Mouse (Mus musculus): ENCODE measurements around the gene Myo9b. TPM values are rescaled to one million over a fixed set of nuclear protein-coding genes. Genes with fewer than 3 reads are reported as not detected.
A peak's percentile ranks its signal among the peaks of the same experiment; 100 is the strongest.

The Myo9b gene
- polyA plus RNA-seq, 1 experiment from 2014 or later = 5.8 TPM

GRCm38 (mm10) chr8:71405401-71406098, 133.0 kb downstream of the Myo9b start, which contains the start of gene Ankle1:
TSS of gene Ankle1 (plus strand) at chr8:71406010.
- H3K9me3 ChIP-seq (ENCODE audit: control insufficient read depth, low read length) = no peaks in the 10 kb centered on the region
- DNase-seq (ENCODE audit: low spot score) (peak; percentile 97), ATAC-seq (ENCODE audit: low FRiP score, low TSS enrichment) (peak; percentile 93)
- H3K36me3 ChIP-seq (ENCODE audit: control insufficient read depth, insufficient read depth, low read length) = peaks cover 3% of the 10 kb centered on the region
- H3K9ac ChIP-seq (ENCODE audit: low read length) = peak within 1 kb of the TSS; percentile 50
- peak; percentile 80 for TF ChIP-seq CTCF (IDR thresholded peaks at IDR 0.05; ENCODE audit: low read depth)
- TF ChIP-seq EP300 (optimal IDR thresholded peaks at IDR 0.05) = no peak
- H3K4me1 ChIP-seq (replicated peaks; ENCODE audit: control insufficient read depth, insufficient read depth) = peaks cover 11% of the 10 kb centered on the region
- 0 out of 2 replicates have a peak within 1 kb of the TSS, but pooled peaks have one; percentile 18 for H3K27ac ChIP-seq (replicated peaks)
- WGBS = 11% methylated on average over 33 of the region's 33 CpGs
- H3K4me3 ChIP-seq (ENCODE audit: low read depth, low read length) = peak within 1 kb of the TSS; percentile 58
- H3K4me2 ChIP-seq (replicated peaks; ENCODE audit: low read depth) = peak within 1 kb of the TSS; percentile 92
- no peaks in the 10 kb centered on the region for H3K27me3 ChIP-seq (ENCODE audit: control insufficient read depth, insufficient read depth, low read length)

- H3K9me3 ChIP-seq (ENCODE audit: control insufficient read depth, low read length) = no peaks in the 10 kb centered on the region
- H3K27ac ChIP-seq (replicated peaks) = no peak overlapping the region
- H3K36me3 ChIP-seq (ENCODE audit: control insufficient read depth, insufficient read depth, low read length) = peaks cover 3% of the 10 kb centered on the region
- no peaks in the 10 kb centered on the region for H3K27me3 ChIP-seq (ENCODE audit: control insufficient read depth, insufficient read depth, low read length)
- WGBS = under 1% methylated on average over 49 of the region's 55 CpGs
- H3K9ac ChIP-seq (ENCODE audit: low read length) = peak overlapping the region; percentile 50
- peak; percentile 82 for DNase-seq (ENCODE audit: low spot score)
- no peak for TF ChIP-seq EP300 (optimal IDR thresholded peaks at IDR 0.05)
- peak; percentile 83 for TF ChIP-seq CTCF (IDR thresholded peaks at IDR 0.05; ENCODE audit: low read depth)
- peak; percentile 68 for ATAC-seq (ENCODE audit: low FRiP score, low TSS enrichment)
- peak overlapping the region; percentile 58 for H3K4me3 ChIP-seq (ENCODE audit: low read depth, low read length)
- peak overlapping the region; percentile 92 for H3K4me2 ChIP-seq (replicated peaks; ENCODE audit: low read depth)
- peaks cover 11% of the 10 kb centered on the region for H3K4me1 ChIP-seq (replicated peaks; ENCODE audit: control insufficient read depth, insufficient read depth)
These were observed 133.8 kb downstream of the Myo9b start for GRCm38 (mm10) chr8:71406099-71407015.

- H3K4me2 ChIP-seq (replicated peaks; ENCODE audit: low read depth) = no peak overlapping the region
- TF ChIP-seq EP300 (optimal IDR thresholded peaks at IDR 0.05) (no peak), CTCF (IDR thresholded peaks at IDR 0.05; ENCODE audit: low read depth) (no peak)
- peaks cover 11% of the 10 kb centered on the region for H3K4me1 ChIP-seq (replicated peaks; ENCODE audit: control insufficient read depth, insufficient read depth)
- peaks cover 3% of the 10 kb centered on the region for H3K36me3 ChIP-seq (ENCODE audit: control insufficient read depth, insufficient read depth, low read length)
- ATAC-seq (ENCODE audit: low FRiP score, low TSS enrichment) = no peak
- H3K9me3 ChIP-seq (ENCODE audit: control insufficient read depth, low read length) = no peaks in the 10 kb centered on the region
- no peaks in the 10 kb centered on the region for H3K27me3 ChIP-seq (ENCODE audit: control insufficient read depth, insufficient read depth, low read length)
- WGBS = 93% methylated on average over 14 of the region's 14 CpGs
- no peak overlapping the region for H3K9ac ChIP-seq (ENCODE audit: low read length)
- H3K27ac ChIP-seq (replicated peaks) = no peak overlapping the region
- no peak for DNase-seq (ENCODE audit: low spot score)
- H3K4me3 ChIP-seq (ENCODE audit: low read depth, low read length) = no peak overlapping the region
These were observed 134.9 kb downstream of the Myo9b start for GRCm38 (mm10) chr8:71407441-71407840.

GRCm38 (mm10) chr8:71408231-71408630, 135.7 kb downstream of the Myo9b start:
- Histone ChIP-seq H3K9ac (ENCODE audit: low read length) (no peak overlapping the region), H3K27ac (replicated peaks) (no peak overlapping the region), H3K4me3 (ENCODE audit: low read depth, low read length) (no peak overlapping the region), H3K9me3 (ENCODE audit: control insufficient read depth, low read length) (no peaks in the 10 kb centered on the region), H3K4me2 (replicated peaks; ENCODE audit: low read depth) (no peak overlapping the region), H3K27me3 (ENCODE audit: control insufficient read depth, insufficient read depth, low read length) (no peaks in the 10 kb centered on the region), H3K36me3 (ENCODE audit: control insufficient read depth, insufficient read depth, low read length) (peaks cover 3% of the 10 kb centered on the region), H3K4me1 (replicated peaks; ENCODE audit: control insufficient read depth, insufficient read depth) (peaks cover 11% of the 10 kb centered on the region)
- DNase-seq (ENCODE audit: low spot score) = no peak
- no peak for TF ChIP-seq CTCF (IDR thresholded peaks at IDR 0.05; ENCODE audit: low read depth)
- no peak for TF ChIP-seq EP300 (optimal IDR thresholded peaks at IDR 0.05)
- no peak for ATAC-seq (ENCODE audit: low FRiP score, low TSS enrichment)
- WGBS = 90% methylated on average over 4 of the region's 4 CpGs

Other genes with a start within 250 kb of the Myo9b start
- 24.8 and 29.0 TPM in 2 replicates for gene Haus8, start 220 bp downstream of the Myo9b start, polyA plus RNA-seq (2015; fragmentation: Nextera tagmentation; extraction: Ambion mirVana)
- gene Use1, start 94.1 kb downstream of the Myo9b start, polyA plus RNA-seq (2015; fragmentation: Nextera tagmentation; extraction: Ambion mirVana) = 97.1 and 107 TPM in 2 replicates
- gene Ocel1, start 98.6 kb downstream of the Myo9b start, polyA plus RNA-seq (2015; fragmentation: Nextera tagmentation; extraction: Ambion mirVana) = 8.2 and 9.1 TPM in 2 replicates
- 47.0 and 56.1 TPM in 2 replicates for gene Nr2f6, start 109.2 kb downstream of the Myo9b start, polyA plus RNA-seq (2015; fragmentation: Nextera tagmentation; extraction: Ambion mirVana)
- gene Ushbp1, start 123.1 kb downstream of the Myo9b start, polyA plus RNA-seq (2015; fragmentation: Nextera tagmentation; extraction: Ambion mirVana) = 4.1 and 4.5 TPM in 2 replicates
- gene Babam1, start 124.1 kb downstream of the Myo9b start, polyA plus RNA-seq (2015; fragmentation: Nextera tagmentation; extraction: Ambion mirVana) = 54.7 and 61.7 TPM in 2 replicates
- 5.0 and 6.4 TPM in 2 replicates for gene Ankle1, start 133.3 kb downstream of the Myo9b start, polyA plus RNA-seq (2015; fragmentation: Nextera tagmentation; extraction: Ambion mirVana)
- 22.1 and 23.5 TPM in 2 replicates for gene Abhd8, start 190.9 kb downstream of the Myo9b start, polyA plus RNA-seq (2015; fragmentation: Nextera tagmentation; extraction: Ambion mirVana)
- 127 and 137 TPM in 2 replicates for gene Mrpl34, start 192.2 kb downstream of the Myo9b start, polyA plus RNA-seq (2015; fragmentation: Nextera tagmentation; extraction: Ambion mirVana)
- gene Dda1, start 196.5 kb downstream of the Myo9b start, polyA plus RNA-seq (2015; fragmentation: Nextera tagmentation; extraction: Ambion mirVana) = 72.5 and 74.5 TPM in 2 replicates
- 0.68 and 1.1 TPM in 2 replicates for gene Ano8, start 213.2 kb downstream of the Myo9b start, polyA plus RNA-seq (2015; fragmentation: Nextera tagmentation; extraction: Ambion mirVana)
- gene Gtpbp3, start 215.4 kb downstream of the Myo9b start, polyA plus RNA-seq (2015; fragmentation: Nextera tagmentation; extraction: Ambion mirVana) = 7.2 and 8.2 TPM in 2 replicates
- gene Plvap, start 239.0 kb downstream of the Myo9b start, polyA plus RNA-seq (2015; fragmentation: Nextera tagmentation; extraction: Ambion mirVana) = 56.3 and 60.9 TPM in 2 replicates